Mouse (Mus musculus): ENCODE measurements around the gene Krr1.

Krr1 gene

DNA sequence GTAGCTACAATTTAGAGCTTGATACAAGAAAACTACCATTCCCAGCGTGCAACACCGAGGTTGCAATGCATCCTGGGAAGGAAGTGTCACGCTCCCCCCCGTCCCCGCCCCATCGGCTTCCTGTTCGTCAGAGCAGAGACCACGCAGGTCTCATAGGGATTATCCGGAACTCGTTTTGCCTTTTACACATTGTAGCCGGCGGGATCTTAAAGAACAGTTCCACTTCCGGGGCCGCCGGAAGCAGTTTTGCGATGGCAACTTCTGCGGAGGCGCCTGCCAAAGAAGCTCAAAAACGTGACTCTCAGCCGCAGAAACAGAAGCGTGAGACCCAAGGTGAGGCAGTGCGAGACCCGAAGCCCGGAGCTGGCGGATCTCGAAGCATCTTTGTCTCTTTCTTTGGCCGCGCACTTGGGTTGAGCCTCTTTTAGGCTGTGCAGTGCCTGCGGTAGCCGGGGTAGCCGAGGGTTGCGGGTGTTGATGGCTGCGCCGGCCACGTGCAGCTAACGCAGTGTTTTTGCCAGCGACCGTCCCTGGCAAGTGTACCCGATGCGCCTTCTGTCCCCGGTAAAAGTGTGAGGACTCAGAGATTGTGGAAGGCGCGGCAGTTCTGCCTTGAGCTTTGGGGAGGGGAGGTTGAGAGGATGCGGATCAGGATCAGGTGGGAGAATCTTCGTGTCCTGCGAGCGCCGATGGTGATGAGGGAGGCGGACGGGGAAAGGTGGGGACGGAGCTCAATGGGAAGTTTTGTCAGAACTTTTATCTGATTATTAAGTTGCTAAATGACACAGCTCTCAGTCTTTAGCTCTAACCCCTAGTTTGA lies at the start of gene Krr1:
TSS of gene Krr1 (plus strand) at position 123 of the 820 bp plus-strand sequence.
- peak; percentile 76 to 83 for DNase-seq (ENCODE audit: low spot score in 2 of 2)

DNA sequence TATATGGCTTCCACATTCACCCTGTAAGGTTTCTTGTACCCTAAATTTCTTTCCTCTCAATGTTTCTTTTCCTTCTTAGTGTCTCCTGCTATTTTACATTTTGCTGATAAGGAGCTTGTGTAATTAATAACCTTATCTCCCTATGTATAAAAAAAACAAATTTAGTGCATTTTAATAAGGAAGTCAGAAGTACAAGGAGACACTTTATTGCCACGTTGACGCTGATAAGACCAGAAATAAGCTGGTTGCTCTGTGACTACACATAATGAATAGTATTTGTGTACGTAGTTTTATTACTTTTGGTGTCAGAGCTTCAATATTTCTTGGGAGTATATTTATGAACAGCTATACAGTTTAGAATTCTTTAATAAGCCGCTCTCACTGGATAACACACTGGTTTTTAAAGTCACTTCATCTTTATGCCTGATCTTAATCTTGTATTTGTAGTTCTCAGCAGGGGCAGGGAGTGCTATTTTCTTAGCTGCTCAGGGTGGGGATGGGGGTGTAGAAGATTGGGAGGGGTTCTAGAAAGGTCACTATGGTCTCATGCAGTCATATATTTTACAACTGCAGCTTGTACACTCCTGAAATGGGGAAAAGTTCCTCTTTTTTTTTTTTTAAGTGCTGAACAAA lies 48.8 kb upstream of the Krr1 start:
- no peak for DNase-seq (ENCODE audit: low spot score in 2 of 2)

DNA sequence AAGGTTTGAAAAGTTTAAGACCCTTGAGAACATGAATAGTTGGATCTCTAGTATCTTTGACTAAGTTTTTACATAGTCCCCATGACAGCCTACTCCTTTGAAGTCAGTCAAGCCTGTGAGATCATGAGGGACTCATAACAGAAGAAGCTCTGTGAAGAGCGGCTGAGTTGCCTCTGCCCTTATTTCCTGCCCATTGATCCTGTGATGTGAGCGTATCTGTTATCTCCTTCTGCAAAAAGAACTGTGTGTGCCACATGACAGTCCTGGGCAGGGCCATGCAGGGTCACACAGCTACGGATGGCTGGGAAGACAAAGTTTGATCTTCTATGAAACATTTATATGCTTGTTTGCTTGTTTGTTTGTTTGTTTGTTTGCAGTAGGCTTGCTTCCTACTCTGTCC lies 48.3 kb upstream of the Krr1 start:
- DNase-seq (ENCODE audit: low spot score in 2 of 2) = no peak

DNA sequence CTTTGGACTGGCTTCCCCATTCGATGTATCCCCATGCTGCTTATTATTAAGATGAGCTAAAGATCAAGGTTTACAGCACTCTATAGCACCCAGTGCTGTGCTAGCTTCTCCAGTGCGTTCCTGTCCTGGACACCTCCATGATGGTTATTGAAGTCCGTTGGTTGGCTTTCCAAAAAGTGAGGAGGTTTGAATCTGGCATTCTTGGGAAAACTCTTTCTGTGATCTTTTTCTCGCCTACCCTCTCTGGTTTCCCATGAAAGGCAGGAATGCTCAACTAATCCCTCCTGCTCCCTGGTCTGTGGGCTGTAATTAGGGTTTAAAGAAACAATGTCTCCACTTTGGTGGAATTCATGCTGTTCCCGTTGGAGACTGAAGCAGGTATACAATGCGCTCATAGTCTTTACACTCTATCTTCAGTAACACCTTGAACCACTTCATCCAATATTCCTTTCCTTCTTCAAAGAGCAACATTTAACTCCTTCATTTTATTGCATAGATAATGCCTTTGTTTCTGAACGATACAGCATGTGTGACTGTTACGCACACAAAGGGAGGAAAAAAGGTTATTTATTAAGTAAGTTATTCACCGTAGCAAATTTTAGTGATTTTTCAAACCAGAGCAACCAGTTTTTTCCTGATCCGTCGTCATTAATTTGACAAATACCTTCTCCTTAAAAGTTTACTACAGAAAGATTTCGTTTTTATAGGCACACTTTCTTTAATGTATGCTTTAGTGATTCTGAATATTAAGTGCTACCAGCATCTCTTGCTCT lies 47.6 kb upstream of the Krr1 start:
- DNase-seq (ENCODE audit: low spot score in 2 of 2) = no peak

DNA sequence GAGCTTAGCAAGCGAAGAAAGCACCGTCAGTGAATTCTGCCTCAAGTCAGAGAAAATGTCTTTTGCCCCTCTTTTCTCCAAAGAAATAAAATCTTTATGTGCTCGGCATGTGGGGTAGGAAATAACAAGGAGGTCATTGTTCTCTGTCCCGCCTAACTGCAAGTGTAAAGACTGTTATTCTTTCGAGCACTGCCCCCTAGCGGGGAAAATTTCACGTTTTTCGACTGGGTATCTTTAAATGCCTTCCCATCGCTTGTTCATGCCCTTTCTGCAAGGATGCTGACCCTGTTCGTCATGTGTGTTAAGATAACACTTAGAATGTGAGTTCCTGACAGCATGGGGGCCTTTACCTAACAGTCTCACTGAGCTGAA lies 47.0 kb upstream of the Krr1 start:
- DNase-seq (ENCODE audit: low spot score in 2 of 2) = peak; percentile 92 to 96

DNA sequence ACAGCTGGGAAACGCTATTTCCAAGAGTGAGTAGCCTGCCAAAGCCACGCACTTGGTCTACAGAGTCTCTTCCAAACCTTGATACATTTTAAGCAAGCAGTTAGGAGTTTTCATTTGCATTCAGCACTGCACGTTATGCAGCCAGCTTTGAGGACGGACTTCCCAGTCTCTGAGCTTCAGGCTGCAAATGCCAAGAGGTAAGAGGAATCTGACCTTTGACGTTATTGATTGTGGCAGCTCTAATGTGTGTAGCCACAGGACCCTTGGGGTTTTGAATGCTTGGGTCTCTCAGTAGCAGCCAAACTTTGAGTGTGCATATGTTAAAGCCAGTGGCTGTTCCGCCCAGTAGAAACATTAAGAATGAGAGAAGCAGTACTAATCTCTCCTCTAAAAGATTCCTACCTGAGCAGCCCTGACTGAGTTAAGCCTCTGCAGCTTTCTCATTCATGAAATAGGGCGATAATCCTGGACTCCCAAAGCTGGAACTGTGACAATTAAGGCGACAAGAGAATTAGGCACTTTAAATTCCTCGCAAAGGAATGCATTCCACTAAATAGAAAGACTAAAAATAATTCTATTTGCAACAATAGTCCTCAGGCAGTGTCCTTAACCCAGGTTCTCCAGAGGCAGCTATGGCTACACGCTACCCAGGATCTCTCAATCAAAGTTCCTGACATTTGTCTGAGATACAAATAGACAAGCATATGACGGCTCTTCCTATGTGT lies 39.7 kb upstream of the Krr1 start:
- no peak for DNase-seq (ENCODE audit: low spot score in 2 of 2)

DNA sequence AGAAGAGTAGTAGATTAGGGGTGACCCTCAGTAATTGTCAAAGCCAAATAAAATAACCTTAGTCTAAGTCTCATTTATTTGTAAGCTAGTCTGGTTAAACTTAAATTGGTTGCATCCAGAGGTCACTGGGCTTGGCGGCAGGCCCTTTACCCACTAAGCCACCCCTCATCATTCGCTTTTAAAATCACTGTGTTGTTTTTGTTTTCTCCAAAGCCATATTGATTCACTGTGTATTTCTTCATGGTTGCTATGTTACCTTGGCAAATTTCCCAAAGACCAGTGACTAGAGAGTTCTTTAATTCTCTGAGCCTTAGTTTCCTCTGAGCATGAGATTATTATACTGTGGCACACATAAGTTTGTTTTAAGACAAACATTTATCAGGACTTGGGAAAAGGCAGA lies 37.3 kb upstream of the Krr1 start:
- no peak for DNase-seq (ENCODE audit: low spot score in 2 of 2)

DNA sequence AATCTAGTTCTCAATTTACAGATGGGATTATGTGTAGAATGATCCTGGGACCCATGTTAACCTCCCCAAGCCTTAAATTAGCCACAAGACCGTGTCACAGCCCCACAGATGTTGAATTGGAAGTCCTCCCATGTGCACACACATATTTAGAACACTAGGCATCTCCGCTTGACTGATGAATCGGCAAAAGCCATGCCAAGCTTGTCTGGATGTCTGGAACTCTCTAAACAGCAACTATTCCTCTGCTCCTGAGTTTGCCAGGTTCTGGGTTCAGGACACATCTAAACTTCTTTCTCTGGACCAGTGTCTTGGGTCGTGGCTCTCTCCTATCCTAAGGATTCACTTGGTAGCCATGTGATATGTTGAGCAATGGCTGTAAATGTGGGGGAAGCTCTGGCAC lies 36.4 kb upstream of the Krr1 start:
- no peak for DNase-seq (ENCODE audit: low spot score in 2 of 2)

DNA sequence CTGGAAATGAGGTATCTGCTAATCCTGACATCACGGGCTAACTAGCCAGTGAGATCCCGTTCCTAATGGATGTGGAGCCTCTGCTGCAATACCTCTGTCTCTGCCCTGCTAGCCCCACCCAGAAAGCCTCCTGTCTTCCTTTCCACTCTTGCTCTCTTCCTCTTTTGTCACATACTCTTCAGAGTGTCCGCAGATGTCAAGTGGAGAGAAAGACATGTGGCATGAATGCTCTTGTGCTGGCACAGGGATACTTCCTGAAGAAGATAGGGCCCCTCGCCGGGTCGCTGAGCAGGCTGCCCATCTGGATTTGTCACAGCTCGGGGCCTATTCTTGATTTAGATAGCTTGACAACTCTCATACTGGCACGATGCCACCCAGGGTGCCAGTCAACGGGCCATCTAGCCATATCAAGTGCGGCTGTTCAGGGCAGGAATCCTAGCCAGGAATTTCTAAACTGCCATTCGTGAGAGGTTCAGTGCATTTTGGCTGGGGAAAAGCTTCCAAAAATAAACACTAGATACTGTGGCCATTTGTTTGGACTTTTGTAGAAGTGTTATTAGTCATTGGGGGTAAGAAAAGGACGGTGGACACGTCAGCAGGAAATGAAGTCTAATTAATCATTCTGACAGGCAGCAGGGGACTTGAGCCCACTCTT lies 35.8 kb upstream of the Krr1 start:
- DNase-seq (ENCODE audit: low spot score in 2 of 2) = no peak

DNA sequence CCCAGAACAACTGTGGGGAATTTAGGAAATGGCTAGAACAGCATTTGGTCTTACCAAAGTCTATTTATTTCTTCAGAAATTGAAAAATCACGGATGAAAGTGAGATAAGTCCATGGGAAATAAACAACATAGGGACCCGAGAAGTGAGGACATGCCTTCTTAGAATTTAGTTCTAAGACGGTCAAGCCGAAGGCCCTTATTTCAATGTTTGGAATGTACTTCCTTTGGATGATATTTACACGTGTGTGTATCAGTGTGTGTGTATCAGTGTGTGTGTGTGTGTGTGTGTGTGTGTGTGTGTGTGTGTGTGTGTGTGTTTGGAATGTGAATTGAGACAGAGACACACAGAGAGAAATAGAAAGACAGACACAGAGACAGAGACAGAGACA lies 35.3 kb upstream of the Krr1 start:
- no peak for DNase-seq (ENCODE audit: low spot score in 2 of 2)

DNA sequence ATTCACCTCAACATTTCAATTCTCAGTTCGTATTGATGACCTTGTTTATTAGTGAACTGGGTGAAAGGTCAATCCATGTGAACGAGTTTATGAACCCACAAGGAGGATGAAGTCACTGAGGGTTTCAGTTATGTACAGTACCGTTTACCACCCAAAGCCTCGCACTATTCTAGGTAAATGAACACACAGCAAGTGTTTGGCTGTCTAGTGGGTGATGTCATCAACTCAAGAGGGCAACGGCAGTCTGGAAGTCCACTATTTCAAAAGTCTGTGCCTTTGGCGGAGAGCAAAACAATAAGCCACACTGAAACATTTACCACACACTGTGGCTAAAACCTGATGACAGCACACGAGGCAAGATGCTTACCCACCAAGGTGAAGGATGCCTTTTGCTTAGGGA lies 29.4 kb upstream of the Krr1 start:
- DNase-seq (ENCODE audit: low spot score in 2 of 2) = no peak

DNA sequence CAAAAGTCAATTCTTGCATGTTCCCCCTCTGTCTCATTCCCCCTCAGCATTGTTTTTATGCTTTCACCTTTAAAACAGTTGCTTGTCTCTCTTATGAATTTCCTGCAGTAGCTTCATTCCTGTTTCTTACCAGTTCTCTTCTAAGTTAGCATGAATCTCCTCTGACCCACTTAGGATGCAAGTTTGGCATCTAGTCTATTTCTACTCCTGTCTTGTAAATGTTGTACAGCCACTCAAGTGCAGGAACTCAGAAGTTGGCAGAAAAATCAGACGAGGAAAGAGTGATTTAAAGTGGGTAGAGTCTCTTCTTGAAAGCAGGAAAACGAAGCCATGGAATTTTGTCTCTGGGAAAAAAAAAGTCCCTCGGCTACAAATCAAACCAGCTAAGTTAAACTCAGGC lies 26.9 kb upstream of the Krr1 start:
- DNase-seq (ENCODE audit: low spot score in 2 of 2) = no peak

DNA sequence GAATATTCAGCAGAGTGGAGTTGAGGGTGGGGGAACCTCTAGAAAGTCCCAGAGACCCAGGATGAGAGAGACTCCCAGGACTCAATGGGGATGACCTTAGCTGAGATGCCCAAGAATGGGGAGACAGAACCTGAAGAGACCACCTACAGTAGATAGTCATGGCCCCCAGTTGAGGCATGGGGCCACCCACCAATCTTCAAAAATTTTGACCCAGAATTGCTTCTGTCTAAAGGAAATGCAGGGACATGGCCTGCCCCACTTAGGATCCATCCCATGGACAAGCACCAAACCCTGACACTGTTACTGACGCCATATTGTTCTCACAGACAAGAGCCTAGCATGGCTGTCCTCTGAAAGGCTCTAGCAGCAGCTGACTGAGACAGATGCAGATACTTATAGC lies 24.4 kb upstream of the Krr1 start:
- DNase-seq (ENCODE audit: low spot score in 2 of 2) = no peak

DNA sequence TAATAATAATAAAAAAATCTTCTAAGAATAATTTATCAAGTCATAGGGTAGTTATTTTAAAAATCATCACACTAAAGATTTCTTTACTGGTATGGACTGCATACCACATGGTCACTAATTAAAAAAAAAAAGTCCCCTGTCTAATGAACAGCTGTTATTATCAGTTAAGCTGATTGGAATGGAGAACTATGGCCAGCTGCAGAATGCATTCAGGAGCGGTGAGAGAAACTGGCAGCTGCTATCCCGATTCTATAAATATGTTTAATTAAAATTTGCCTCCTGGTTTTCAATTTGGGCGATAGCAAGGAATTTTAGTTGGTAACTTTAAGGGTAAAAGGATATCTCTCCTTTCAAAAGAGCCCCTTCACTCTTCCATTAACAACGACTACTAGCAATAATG lies 23.5 kb upstream of the Krr1 start:
- no peak for DNase-seq (ENCODE audit: low spot score in 2 of 2)

DNA sequence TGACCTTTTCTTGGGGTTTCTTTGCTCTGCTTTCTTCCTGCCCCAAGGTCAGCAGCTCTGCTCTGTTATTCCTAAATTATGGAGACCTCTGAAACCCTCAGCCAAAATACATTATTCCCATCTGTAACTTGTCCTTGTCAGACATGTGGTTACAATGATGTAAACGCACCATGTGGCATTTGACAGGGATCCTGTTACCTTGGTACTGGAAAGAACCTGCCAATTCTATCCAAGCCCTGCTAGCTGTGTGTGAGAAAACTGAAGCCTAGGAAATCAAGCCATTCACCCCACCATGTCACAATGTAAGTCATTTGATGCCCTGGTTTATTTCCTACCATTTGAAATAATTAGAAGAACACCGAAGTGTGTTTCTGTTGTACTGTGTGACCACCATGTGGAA lies 16.6 kb upstream of the Krr1 start:
- DNase-seq (ENCODE audit: low spot score in 2 of 2) = no peak

DNA sequence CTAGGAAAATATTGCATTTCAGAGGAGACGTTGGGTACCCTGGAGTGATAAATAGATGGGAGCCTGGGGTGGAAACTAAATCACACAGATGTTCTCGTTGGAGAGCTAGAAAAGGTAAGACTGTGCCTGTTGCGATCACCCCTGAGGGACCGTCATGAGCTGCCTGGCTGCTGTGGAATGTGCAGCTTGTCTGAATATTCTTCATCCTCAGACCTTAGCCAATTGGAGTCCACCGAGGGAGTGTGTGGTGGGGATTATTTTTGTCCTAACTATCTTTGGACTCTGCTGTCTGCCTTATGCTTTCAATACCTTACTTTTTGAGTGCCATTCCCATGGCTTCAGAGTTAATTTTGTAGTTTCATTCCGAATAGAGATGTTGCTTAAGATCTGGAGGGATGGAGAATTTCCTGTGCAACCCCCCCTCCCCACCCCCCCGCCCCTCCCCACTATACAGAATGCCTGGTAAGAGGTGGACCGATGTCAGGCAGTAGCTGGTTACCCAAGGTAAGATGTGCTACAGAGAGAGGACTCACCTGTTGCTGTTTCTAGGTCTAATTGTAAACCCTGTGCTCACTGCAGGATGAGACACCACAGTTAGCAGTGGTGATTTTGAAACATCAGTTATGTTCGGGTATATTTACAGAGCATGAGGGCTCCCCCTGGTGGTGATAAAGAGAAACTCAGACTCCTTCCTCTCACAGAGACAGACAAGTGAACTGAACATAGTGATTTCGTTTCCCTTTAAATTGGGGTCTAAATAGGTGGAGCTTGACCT lies 15.0 kb upstream of the Krr1 start:
- peak; percentile 8 to 55 for DNase-seq (ENCODE audit: low spot score in 2 of 2)

DNA sequence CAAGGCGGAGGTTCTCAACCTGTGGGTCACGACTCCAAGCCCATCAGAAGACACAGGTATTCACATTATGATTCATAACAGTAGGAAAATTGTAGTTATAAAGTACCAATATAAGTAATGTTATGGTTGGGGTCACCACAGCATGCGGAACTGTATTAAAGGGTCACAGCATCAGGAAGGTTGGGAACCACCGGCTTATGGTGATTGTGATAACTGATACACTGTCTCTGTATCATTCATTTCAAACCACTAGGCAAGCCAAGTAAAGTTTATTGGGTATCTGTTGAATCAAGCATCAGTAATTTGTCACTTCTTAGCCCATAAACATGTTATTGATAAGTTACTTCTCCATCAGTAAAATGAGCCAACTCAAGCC lies 14.4 kb upstream of the Krr1 start:
- DNase-seq (ENCODE audit: low spot score in 2 of 2) = no peak

DNA sequence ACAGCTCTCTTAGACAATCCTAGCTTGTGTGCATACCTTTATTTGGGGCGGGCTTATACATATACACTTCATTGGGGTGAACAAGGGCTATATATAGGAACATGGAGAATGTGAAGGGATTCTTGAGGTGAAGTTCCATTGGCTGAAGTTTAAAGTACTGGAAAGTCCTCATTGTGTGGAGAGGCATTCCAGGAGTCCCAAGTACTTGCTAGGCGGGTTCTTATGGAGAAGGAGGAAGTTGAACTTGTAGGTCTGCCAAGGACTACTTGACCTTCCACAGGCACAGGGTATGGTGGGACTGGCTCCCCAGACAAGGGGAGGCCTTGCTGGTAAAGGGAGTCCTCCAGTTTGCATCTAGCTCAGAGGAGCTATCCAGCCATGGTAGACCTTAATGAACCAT lies 13.1 kb upstream of the Krr1 start:
- no peak for DNase-seq (ENCODE audit: low spot score in 2 of 2)

DNA sequence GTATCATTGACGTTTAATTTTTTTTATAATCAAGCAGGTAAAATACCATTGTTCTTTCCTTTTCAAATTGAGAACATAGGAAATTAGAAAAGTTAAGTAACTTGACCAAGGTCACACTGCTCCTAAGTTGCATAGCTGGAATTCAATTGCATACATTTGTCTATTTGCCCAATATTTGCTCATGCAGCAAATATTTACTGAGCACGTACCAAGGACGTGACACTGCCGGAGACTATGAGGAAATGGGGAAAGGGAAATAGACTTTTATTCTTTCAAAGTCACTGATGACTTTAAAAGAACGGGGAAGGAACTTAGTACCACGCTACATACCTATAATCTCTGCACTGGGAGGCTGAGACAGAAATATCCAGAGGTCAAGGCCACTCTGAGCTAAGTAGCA lies 12.0 kb upstream of the Krr1 start:
- no peak for DNase-seq (ENCODE audit: low spot score in 2 of 2)

DNA sequence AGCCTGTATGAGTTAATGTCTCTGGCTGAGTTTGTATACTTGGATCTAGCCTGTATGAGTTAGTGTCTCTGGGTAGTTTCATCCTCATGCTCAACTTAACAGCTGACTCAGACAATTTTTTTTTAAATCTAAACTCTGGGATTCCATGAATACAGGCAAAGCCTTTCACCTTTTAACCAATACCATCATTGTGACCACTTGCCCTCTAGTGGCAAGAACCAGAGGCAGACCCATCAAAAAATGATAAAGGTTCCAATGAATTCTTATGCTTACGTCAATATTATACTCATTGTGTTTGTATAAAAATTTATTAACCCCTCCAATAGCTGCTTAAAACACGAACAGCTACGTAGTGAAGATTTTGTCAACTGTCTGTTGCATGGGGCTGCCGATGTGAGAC lies 6.1 kb upstream of the Krr1 start:
- no peak for DNase-seq (ENCODE audit: low spot score in 2 of 2)

DNA sequence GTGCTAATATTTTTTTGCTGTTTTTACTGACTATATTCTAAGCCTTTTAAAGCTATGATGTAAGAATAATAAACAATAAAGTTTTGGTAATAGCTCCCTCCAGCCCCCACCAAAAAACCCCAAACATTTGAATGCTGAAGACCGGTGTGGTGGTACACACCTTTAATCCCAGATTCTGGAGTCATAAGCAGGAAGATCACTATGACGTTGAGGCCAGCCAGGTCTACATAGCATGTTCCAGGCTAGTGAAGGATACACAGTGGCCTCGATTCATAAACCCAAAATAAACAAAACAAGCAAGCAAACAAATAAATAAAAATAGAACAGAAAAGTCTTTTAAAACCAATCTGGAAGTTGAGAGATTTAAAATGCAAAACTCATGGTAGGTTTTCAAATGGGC lies 535 bp upstream of the Krr1 start:
- DNase-seq (ENCODE audit: low spot score in 2 of 2) = no peak

Data from frontal cortex, postnatal 25 days (tissue).